Mouse (Mus musculus): ENCODE measurements around the gene Lrrc32.

- TF ChIP-seq POLR2A (IDR thresholded peaks at IDR 0.05; ENCODE audit: insufficient read depth, low read length) (no peak), EP300 (IDR thresholded peaks at IDR 0.05; ENCODE audit: insufficient read depth, low read depth, low read length) (no peak)
Observed at GRCm38 (mm10) chr7:98534432-98534855, 45.4 kb downstream of the Lrrc32 start.
